Mouse (Mus musculus) activated CD4-positive, CD25-positive, alpha-beta regulatory T cell, adult 4 months (primary cell): Measurements from ENCODE around the gene Abcb9. TPM values are rescaled to one million over a fixed set of nuclear protein-coding genes. Genes with fewer than 3 reads are reported as not detected.

Source experiments
- ATAC-seq: one replicate; pipeline ENCODE4 v1.8.0; 2017
- polyA plus RNA-seq, 2 experiments: library from polyadenylated mRNA; unstranded; fragments of 100-300 nt; shearing (Covaris generic); gene quantifications; one replicate each; pipeline ENCODE4 v1.2.1; 2017

The Abcb9 gene
- polyA plus RNA-seq, 2 experiments from 2014 or later: 12.0 to 23.4 TPM

- no peak for ATAC-seq
These were observed 2.3 kb downstream of the Abcb9 start for GRCm38 (mm10) chr5:124093120-124093794.

GRCm38 (mm10) chr5:124091951-124092406 is 3.6 kb downstream of the Abcb9 start:
- no peak for ATAC-seq

- ATAC-seq: no peak
These were observed 5.7 kb downstream of the Abcb9 start for GRCm38 (mm10) chr5:124089868-124090267.

GRCm38 (mm10) chr5:124086876-124087275 is 8.7 kb downstream of the Abcb9 start:
- ATAC-seq: no peak

DNA sequence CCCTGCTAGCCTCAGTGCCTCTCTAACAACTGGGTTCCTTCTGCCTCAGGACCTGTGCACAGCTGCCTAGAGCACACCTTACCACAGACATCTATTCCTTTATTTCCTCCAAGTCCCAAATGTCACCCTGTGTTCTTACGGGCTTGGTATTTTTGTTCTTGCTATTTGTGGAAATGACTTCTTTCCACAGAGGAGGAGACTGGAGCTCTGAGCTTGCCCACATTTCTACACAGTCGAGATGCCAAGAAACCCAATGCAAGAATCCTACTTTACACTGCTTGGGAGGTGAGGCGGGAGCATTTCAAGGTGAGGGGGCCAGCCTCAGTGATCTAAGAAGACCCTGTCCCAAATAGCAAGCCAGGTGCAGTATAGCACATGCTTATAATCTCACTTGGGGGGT is 10.1 kb downstream of the Abcb9 start:
- no peak for ATAC-seq

DNA sequence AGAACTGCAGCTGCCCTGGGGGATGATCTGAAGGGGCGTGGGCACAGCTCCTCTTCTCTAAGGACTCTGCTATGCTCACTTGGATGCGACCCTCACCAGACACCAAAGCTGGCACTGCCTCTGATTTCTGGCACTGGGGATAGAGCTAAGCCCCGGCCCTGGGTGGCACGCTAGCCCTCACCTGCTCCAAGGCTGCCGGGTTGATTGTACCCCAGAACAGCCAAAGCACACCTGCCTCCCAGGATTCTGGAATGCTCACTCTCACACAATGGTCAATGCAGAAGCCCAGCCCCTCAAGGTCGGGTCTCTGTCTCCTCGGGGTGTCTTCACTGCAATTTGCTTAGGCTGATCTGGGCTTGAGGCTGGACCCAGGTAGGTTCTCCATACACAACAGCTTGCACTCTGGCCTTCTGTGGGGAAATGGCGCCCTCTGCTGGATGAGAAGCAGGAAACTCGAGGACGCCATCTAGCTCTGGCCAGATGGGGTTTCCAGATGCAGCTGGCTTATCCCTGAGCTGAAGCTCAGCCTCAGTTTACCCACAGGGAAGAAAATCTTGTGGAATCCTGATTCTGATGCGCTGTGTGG is 10.9 kb downstream of the Abcb9 start:
- ATAC-seq: no peak

DNA sequence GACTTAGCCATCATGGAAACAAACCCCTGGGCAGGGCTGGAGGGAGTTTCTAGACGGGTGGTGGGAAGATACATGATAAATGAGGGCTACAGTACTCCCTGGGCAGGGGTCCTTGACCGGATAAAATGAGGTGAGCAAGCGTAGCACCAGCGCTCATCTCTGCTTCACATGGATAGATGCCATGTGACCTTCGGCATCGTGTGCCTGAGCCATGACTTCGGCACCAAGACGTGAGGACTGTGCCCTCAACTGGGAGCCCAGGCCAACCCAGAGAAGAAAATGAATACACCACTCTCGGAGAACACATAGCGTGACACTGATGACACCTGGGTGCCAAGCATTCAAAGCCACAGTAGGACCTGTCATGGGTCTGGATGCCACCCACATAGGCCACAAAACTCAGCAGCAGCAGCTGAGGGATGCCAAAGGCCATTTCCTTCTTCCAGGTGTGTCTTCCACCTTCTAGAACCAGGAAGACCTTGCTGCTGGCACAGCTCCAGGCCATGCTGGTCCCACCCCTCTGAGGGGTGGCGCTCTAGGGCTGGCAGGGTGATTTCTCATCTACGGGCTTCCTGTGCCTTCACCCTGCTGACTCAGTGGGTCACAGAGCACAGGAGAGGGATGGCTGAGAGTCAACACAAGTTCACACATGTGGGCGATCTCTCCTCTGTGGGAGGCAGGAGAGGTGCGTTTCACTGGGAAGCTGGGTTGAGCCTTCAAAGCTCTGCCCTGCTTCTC is 11.6 kb downstream of the Abcb9 start:
- peak; percentile 72 for ATAC-seq

DNA sequence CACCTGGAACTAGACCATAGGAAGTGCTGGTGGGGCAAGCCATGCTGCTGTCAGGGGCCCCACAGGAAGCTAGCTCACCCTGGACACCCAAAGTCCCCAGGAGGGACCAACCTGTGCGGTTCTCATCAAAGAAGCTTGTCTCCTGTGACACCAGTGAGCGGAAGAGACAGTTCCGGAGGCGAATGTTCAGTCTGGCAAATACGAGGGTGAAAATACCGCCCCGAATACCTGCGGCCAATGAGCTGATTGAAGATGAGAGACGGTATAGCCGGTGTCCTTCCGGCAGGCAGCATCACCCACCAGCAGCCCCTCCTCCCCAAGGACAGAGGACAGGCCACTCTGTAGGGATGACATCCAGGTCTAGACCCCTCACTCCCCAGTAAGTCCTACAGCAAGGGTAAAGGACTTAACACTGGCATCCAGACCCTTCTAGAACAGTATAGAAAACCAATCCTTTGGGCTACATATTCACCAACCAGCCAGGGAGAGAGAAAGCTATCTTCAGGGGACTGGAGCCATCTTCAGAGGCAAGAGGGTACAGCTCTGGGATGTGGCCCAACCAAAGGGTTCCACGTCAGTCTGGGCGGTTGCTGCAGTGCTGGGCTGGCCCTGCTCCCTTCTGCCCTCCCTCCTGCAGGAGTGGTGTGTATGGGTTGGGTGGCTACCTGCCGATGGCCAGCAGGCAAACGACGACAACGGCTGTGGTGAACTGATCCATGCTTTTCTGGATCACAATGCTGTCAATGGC is 12.5 kb downstream of the Abcb9 start:
- ATAC-seq: peak; percentile 17

DNA sequence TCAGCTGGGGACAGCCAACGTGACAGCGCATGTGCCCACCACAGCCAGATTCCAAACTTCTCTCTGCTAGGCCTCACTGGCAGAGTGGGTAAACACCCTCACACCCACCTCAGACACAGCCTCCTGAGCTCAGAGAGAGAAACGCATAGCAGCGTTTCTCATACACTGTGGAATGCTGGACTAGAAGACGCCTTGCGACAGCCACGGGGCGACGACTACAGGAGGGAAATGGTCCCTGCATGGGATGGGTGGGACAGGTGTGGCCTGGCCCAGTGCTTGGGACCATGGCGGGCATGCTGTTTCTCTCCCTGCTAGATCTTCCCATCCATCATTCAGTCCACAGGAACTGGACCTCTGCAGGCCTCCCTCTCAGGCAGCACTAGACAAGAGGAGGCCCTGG is 13.2 kb downstream of the Abcb9 start:
- ATAC-seq: no peak

GRCm38 (mm10) chr5:124079880-124080279 is 15.7 kb downstream of the Abcb9 start:
- no peak for ATAC-seq

- no peak for ATAC-seq
These were observed 16.7 kb downstream of the Abcb9 start for GRCm38 (mm10) chr5:124078794-124079416.

- ATAC-seq: no peak
These were observed 17.6 kb downstream of the Abcb9 start for GRCm38 (mm10) chr5:124077856-124078460.

GRCm38 (mm10) chr5:124077241-124077640 is 18.4 kb downstream of the Abcb9 start:
- no peak for ATAC-seq

GRCm38 (mm10) chr5:124076559-124076958 is 19.0 kb downstream of the Abcb9 start:
- ATAC-seq: no peak

- peak; percentile 11 for ATAC-seq
These were observed 19.9 kb downstream of the Abcb9 start for GRCm38 (mm10) chr5:124075716-124076115.

DNA sequence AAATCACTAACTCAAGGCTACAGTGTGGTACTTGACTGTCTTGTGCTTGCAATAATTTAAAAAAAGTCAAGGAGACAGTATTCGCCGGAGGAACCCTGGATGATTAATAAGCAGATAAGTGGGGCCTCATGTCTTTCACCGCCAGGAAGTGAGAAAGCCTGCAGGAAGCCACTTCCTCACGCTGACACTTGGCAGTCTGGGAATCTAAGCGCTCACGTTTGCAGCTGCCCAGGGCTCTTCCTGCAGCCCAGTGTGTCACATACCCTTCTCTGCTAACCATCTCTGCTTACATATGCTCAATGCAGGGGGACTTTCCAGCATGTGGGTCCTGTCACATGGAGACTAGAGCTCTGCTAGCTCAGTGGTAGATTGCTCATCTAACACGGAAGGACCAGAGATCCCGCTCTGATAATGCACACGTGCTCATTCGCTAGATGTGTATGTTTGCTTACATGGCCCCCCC is 20.7 kb downstream of the Abcb9 start:
- peak; percentile 88 for ATAC-seq

GRCm38 (mm10) chr5:124073682-124074081 is 21.9 kb downstream of the Abcb9 start:
- no peak for ATAC-seq

- no peak for ATAC-seq
These were observed 25.9 kb downstream of the Abcb9 start for GRCm38 (mm10) chr5:124069657-124070056.

DNA sequence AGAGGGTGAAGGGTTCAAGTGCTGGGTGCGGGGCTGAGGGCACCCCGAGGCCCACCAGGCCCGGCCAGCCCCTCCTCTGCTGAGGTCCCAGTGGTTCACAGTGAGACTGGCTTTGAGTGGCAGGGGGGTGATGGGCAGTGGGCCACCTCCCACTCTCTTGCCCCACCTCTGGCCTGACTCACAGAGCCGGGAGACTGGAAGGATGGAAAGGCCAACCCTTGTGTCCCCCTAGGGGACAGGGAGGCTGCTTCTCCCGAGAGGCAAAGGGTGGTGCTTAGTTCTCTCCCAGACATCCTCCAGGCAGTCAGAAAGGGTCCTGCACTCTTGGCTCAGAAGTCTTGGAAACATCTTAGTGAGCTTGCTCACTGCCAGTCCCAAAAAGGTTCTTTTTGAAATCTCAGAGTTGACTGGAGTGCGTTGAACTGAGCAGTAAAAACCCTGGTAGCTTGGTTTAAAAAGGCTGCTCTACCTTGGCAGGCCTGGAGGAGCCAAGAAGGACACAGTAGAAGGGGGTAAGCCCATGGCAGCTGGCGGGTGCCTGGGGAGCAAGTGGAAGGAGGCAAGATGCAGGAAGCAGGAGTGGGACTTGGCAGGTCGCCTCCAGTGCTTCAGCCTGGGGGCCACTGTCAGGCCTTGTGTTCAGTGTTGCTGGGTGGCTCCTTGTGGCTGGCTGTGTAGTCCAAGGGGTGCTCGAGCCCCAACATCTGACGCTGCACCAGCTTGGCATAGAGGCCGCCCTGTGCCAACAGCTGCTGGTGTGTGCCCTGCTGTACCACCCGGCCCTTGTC is 33.4 kb downstream of the Abcb9 start:
- ATAC-seq: no peak

- no peak for ATAC-seq
These were observed 35.9 kb downstream of the Abcb9 start for GRCm38 (mm10) chr5:124059677-124060076.

GRCm38 (mm10) chr5:124058749-124059148 is 36.8 kb downstream of the Abcb9 start:
- ATAC-seq: no peak
